Mouse (Mus musculus): ENCODE measurements at regions not wholly inside any gene's neighbourhood (a gene's known extent, or its start where the extent isn't known, plus 50 kb on each side); places are given as distances from the start of the nearest gene placed in this dataset.

DNA sequence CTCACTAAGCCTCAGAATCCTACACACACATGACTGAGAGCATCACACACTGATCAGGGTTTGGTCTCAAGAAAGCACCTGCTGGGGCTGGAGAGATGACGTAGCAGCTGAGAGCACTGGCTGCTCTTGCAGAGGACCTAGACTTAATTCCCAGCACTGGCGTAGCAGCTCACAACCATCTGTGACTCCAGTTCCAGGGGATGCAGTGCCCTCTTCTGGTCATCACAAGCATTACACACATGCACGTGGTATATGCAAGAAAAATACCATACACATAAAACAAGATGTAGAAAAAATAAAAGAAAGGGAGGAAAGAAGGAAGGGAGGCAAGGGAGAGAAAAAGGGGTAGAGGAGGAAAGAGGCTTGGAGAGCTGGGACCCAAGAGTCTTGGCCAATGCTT lies 98.8 kb upstream of the Tbx3 start:
- H3K36me3 ChIP-seq, result no peaks in the 10 kb centered on the region
- H3K4me1 ChIP-seq (replicated peaks), result no peaks in the 10 kb centered on the region
- H3K4me3 ChIP-seq, result no peak overlapping the region
- H3K9ac ChIP-seq, result no peak overlapping the region
- peaks cover 10% of the 10 kb centered on the region for H3K9me3 ChIP-seq
- no peaks in the 10 kb centered on the region for H3K27me3 ChIP-seq
- ATAC-seq (ENCODE audit: low FRiP score), result no peak
- H3K27ac ChIP-seq, result no peak overlapping the region
- 89% methylated on average over 3 of the region's 3 CpGs for WGBS
- no peak overlapping the region for H3K4me2 ChIP-seq

DNA sequence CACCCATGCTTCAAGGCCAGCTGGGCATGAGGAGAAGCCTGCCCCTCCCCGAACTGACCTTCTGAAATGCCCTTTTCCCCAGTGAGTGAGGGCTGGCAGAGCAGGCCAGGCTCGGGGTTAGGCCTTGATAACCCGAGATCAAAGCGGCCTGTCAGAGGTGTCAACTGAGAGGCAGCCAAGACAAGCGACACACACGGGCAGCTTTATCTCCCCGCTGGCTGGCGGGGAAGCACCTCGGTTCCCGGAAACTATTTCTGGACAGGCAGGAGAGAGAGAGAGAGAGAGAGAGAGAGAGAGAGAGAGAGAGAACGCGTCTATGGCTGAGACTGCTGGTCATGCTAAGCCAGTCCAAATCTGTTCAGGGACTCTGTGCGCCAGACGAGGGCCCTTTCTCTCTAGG lies 95.3 kb upstream of the Tbx3 start:
- Histone ChIP-seq H3K36me3 (no peaks in the 10 kb centered on the region), H3K4me1 (replicated peaks) (no peaks in the 10 kb centered on the region), H3K4me2 (no peak overlapping the region), H3K9me3 (peaks cover 10% of the 10 kb centered on the region), H3K27me3 (no peaks in the 10 kb centered on the region), H3K4me3 (no peak overlapping the region), H3K9ac (no peak overlapping the region), H3K27ac (no peak overlapping the region)
- no peak for ATAC-seq (ENCODE audit: low FRiP score)
- WGBS, result 59% methylated on average over 14 of the region's 14 CpGs

DNA sequence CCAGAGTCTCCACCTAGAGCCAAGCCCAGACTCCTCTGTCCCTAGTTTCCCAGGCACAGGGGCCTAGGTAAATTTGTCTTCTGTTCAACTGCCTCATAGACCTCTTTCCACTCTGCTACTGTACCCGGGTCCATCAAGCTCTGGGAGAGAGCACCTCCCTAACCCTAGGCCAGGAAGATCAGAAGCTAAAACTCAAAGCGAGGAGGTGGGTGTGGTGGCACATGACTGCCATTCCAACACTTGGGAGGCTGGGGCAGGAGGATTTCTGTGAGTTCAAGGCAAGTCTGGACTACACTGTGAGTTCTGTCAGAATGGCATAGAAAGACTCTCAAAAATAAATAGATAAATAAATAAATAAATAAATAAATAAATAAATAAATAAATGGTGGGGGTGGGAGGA lies 91.2 kb upstream of the Tbx3 start:
- no peak for ATAC-seq (ENCODE audit: low FRiP score)
- 0 out of 2 replicates have a peak, but pooled peaks cover under 1% of the 10 kb centered on the region for H3K9me3 ChIP-seq
- H3K27me3 ChIP-seq, result no peaks in the 10 kb centered on the region
- H3K36me3 ChIP-seq, result no peaks in the 10 kb centered on the region
- H3K4me3 ChIP-seq, result no peak overlapping the region
- H3K9ac ChIP-seq, result no peak overlapping the region
- H3K4me1 ChIP-seq (replicated peaks), result no peaks in the 10 kb centered on the region
- no peak overlapping the region for H3K27ac ChIP-seq
- 96% methylated on average over 2 of the region's 2 CpGs for WGBS
- no peak overlapping the region for H3K4me2 ChIP-seq

DNA sequence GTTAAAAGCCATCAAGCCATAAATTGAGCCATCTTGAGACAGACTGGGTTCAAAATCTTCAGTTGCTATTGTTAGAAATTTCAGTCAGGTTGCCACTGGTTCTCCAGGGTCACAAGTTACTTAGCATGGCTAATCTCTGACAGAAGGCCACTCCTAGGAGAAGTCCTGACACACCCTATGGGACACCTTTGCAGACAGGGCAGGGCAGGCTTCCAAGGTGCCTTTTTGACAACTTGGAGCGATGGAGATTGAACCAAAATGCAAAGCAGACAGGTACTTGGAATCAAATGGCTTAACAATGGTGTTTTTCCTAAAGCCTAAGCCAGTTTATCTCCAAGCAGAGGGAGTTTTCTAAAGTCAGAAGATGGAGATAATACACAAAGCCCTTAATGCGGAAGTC lies 90.7 kb upstream of the Tbx3 start:
- Histone ChIP-seq H3K27me3 (no peaks in the 10 kb centered on the region), H3K36me3 (no peaks in the 10 kb centered on the region), H3K4me2 (no peak overlapping the region), H3K9me3 (no peaks in the 10 kb centered on the region), H3K9ac (no peak overlapping the region), H3K4me3 (no peak overlapping the region), H3K4me1 (replicated peaks) (no peaks in the 10 kb centered on the region), H3K27ac (no peak overlapping the region)
- WGBS, result 94% methylated on average over 2 of the region's 2 CpGs
- no peak for ATAC-seq (ENCODE audit: low FRiP score)

DNA sequence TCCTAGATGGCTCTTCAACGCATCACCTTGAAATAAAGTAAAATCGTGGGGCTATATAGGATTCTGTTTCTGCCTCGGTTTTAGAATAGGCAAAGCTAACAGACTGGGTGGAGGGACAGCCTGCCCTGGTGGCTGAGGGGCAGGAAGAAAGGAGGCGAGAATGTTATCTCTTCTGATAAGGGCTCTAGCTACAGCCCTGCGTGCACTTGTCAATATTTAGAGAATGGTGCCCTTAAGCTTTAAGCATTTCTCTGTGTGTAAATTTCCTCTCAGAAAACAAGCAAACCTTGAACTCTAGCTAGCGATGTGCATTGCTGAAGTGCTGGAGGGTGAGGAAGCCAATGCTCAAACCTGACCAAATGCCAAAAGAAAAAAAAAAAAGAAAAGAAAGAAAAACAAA lies 90.1 kb upstream of the Tbx3 start:
- Histone ChIP-seq H3K27ac (no peak overlapping the region), H3K36me3 (no peaks in the 10 kb centered on the region), H3K9ac (no peak overlapping the region), H3K4me1 (replicated peaks) (no peaks in the 10 kb centered on the region), H3K27me3 (no peaks in the 10 kb centered on the region), H3K4me2 (no peak overlapping the region), H3K4me3 (no peak overlapping the region), H3K9me3 (no peaks in the 10 kb centered on the region)
- ATAC-seq (ENCODE audit: low FRiP score), result no peak
- WGBS, result 88% methylated on average over 6 of the region's 6 CpGs

DNA sequence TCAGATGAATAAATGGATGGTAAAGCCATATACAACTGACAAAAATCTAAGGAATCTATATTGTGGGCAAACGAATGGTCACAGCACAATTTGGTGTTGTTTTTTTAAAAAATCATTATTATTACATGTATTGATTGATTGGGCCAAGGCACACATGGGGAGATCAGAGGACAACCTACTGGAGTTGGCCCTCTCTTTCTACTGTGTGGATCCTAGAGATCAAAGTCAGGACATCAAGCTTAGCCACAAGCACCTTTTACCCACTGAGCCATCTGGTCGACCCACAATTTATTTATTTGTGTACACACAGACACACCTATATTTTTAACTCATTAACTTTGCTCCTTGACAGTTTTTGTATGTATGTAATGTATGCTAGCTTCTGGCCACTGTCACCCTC lies 89.7 kb upstream of the Tbx3 start:
- Histone ChIP-seq H3K4me1 (replicated peaks) (no peaks in the 10 kb centered on the region), H3K9me3 (no peaks in the 10 kb centered on the region), H3K4me3 (no peak overlapping the region), H3K4me2 (no peak overlapping the region), H3K36me3 (no peaks in the 10 kb centered on the region), H3K27ac (no peak overlapping the region), H3K27me3 (no peaks in the 10 kb centered on the region), H3K9ac (no peak overlapping the region)
- 85% methylated on average over 2 of the region's 2 CpGs for WGBS
- ATAC-seq (ENCODE audit: low FRiP score), result no peak

DNA sequence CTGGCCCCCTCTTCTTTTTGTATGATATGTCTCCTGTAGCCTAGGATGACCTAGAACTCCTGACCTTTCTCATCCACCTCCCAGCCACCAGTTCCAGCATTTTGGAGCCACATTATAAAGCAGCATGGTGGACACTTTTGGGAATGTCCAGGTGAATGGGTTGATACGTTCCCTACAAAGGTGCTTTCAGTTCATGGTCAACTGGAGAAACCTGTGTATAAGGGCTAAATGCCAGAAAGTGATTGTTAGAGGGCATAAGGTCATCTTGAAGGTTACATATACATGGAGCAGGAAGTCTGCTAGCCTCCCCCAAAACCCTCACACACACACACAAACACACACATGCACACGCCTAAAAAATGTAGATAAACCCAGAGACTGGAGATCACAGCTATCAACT lies 86.1 kb upstream of the Tbx3 start:
- no peaks in the 10 kb centered on the region for H3K36me3 ChIP-seq
- 87% methylated on average over 2 of the region's 2 CpGs for WGBS
- no peak overlapping the region for H3K27ac ChIP-seq
- no peaks in the 10 kb centered on the region for H3K27me3 ChIP-seq
- H3K9ac ChIP-seq, result no peak overlapping the region
- no peak overlapping the region for H3K4me2 ChIP-seq
- no peak for ATAC-seq (ENCODE audit: low FRiP score)
- no peak overlapping the region for H3K4me3 ChIP-seq
- no peaks in the 10 kb centered on the region for H3K4me1 ChIP-seq (replicated peaks)
- H3K9me3 ChIP-seq, result no peaks in the 10 kb centered on the region

DNA sequence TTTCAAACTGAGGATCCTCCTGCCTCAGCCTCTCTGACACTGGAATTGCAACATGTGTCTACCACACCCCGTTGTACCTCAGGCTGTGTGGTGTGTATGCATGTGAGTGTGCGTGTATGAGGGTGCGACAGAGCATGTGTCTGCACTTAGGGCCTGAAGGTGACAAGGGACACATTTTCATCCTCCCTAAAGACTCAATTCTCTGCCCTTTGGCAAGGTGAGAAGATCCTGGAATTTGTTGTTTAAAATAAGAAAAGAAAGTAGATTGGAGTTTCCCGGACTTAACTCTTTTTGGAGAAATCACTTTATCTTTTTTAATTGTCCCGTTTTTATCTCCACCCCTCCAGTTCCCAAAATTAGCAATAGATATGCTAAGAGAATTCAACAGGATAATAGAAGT lies 85.6 kb upstream of the Tbx3 start:
- no peaks in the 10 kb centered on the region for H3K4me1 ChIP-seq (replicated peaks)
- H3K27me3 ChIP-seq, result no peaks in the 10 kb centered on the region
- H3K9ac ChIP-seq, result no peak overlapping the region
- no peak overlapping the region for H3K4me2 ChIP-seq
- WGBS, result 93% methylated on average over 5 of the region's 5 CpGs
- H3K36me3 ChIP-seq, result no peaks in the 10 kb centered on the region
- no peak overlapping the region for H3K4me3 ChIP-seq
- no peak for ATAC-seq (ENCODE audit: low FRiP score)
- no peak overlapping the region for H3K27ac ChIP-seq
- no peaks in the 10 kb centered on the region for H3K9me3 ChIP-seq

DNA sequence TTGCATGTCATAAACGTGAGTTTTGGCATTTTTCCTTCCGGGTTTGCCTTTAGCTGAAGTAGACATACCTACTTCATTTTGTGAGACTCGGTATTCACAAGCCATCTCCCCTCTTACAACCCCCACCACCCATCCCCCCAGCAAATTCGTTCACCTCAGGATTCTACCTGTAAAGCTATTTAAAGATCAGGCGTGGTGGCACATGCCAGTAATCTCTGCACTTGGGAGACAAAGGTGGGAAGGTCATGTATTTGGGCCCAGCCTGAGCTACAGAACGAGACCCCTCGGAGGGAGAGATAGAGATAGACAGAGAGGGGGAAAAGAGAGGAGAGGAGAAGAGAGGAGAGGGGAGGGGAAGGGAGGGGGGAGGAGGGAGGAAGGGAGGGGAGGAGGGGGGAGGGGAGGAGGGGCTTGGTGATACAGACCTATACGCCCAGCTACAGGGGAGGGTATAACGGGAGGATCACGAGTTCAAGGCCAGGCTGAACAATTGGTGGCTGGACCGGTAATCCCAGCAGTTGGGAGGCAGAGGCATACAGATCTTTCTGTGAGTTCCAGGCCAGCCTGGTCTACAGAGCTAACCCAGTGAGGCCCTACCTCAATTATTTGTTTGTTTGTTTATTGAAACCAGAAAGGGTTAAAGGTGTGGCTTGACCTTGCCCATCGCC lies 83.9 kb upstream of the Tbx3 start:
- Histone ChIP-seq H3K9ac (no peak overlapping the region), H3K36me3 (no peaks in the 10 kb centered on the region), H3K4me3 (no peak overlapping the region), H3K27me3 (no peaks in the 10 kb centered on the region), H3K9me3 (no peaks in the 10 kb centered on the region), H3K4me2 (no peak overlapping the region), H3K4me1 (replicated peaks) (no peaks in the 10 kb centered on the region), H3K27ac (no peak overlapping the region)
- no peak for ATAC-seq (ENCODE audit: low FRiP score)
- WGBS, result 92% methylated on average over 12 of the region's 12 CpGs

DNA sequence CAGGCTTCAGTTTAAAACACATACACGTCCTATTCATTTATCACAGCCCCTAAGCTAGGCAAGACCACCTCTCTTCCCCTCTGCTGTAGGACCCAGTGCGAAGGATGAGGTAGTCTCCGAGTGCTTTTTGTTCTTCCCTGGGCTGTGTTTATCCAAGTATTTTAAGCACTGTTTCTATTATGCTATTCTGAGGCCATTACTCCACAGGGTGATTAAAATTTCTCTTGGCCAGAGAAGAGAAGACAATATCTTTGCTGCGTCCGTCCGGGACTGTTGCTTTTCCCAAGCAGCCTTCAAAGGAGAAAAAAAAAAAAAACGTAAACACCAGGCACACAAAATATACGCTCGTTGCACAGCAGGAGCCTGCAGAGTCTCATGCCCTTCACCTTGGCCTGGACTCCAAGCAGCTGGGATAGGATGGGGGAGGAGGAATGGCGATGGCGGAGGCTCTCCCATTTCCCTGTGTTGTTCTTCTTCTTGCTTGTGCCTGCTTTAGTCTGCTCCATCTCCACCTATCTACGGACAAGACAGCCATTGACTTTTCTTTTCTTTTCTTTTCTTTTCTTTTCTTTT lies 83.1 kb upstream of the Tbx3 start:
- Histone ChIP-seq H3K4me3 (no peak overlapping the region), H3K4me2 (no peak overlapping the region), H3K4me1 (replicated peaks) (no peaks in the 10 kb centered on the region), H3K9ac (no peak overlapping the region), H3K27me3 (no peaks in the 10 kb centered on the region), H3K9me3 (no peaks in the 10 kb centered on the region), H3K27ac (no peak overlapping the region), H3K36me3 (no peaks in the 10 kb centered on the region)
- ATAC-seq (ENCODE audit: low FRiP score), result no peak
- 52% methylated on average over 12 of the region's 12 CpGs for WGBS

DNA sequence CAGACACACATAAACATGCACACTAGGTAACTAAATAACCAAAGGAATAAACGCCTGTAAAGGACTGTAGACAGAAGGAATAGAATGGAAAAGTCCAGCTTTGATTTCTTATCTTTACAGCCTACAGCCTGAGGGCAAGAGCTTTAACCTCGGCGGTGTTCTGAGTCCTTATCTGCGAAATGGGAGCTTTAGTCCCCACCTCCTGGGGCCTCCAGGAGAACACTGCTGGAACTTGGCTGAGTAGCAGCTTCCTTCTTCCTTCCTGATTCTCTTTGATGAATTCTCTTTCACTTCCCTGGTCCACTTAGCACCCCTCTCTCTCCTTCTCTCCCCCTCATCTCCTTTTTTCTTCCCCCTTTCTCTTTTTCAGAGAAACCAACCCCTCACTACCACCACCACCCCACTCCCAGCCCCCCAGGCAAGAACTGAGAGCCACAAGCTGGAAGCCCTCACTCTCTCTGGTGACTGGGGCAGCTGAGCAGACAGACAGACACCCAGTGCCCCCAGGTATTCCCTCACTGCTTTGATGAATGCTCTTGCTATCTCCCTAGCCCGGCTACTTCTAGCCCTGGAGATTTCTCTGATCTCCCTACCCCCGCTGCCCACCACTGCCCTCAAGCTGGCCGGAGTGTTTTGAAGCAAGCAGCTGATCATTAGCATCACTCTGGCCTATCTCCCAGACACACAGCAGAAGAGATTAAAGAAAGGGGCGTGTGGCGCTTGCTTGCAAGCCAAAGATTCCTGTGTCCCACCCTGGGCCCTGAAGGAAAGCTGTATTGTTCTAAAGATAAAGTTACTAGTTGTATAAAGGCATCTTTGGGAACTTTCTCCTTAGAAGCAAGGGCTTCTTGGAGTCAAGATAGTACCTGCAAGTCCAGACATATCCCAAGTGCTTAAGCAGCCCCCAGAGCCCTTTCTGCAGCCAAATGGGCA lies 81.9 kb upstream of the Tbx3 start:
- WGBS, result 39% methylated on average over 9 of the region's 9 CpGs
- H3K27me3 ChIP-seq, result no peaks in the 10 kb centered on the region
- no peak overlapping the region for H3K9ac ChIP-seq
- no peak for ATAC-seq (ENCODE audit: low FRiP score)
- H3K27ac ChIP-seq, result no peak overlapping the region
- H3K4me1 ChIP-seq (replicated peaks), result no peaks in the 10 kb centered on the region
- H3K36me3 ChIP-seq, result no peaks in the 10 kb centered on the region
- H3K4me2 ChIP-seq, result no peak overlapping the region
- no peaks in the 10 kb centered on the region for H3K9me3 ChIP-seq
- H3K4me3 ChIP-seq, result no peak overlapping the region

DNA sequence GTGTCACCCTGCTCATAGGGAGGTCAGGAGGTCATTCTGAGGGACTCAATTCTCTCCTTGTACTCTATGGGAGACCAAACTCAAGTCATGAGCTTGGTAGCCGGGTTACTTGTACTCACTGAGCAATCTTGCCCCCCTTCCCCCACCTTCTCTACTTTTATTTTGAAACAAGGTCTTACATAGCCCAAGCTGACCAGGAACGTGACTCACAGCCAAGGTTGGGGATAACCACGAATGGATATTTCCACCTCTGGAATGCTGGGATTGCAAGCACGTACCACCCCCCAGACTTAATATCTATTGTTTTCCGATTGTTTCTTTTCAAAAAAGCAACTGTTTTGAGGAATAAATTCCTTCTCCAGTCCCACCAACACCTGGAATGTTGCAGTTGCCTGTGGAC lies 79.2 kb upstream of the Tbx3 start:
- WGBS, result 88% methylated on average over 5 of the region's 5 CpGs
- Histone ChIP-seq H3K9me3 (no peaks in the 10 kb centered on the region), H3K4me3 (no peak overlapping the region), H3K4me2 (no peak overlapping the region), H3K9ac (no peak overlapping the region), H3K27me3 (no peaks in the 10 kb centered on the region), H3K36me3 (no peaks in the 10 kb centered on the region), H3K27ac (no peak overlapping the region), H3K4me1 (replicated peaks) (no peaks in the 10 kb centered on the region)
- no peak for ATAC-seq (ENCODE audit: low FRiP score)

DNA sequence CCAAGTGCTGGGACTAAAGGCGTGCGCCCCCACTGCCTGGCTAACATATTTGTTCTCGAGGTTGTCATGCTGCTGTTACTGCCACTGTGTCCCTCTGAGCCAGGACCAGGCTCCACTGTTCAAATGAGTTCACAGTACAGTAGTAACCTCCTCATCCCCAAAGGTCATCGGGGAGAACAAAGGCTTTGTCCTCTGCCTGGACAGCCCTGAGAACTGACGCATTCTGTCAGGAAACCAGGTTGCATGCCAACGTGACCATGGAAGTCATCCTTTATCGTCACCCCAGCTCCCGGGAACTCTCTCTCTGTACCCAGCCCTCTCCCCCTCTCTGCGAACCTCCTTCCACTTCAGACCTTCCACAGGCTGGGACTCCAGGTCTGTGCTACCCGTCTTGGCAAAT lies 77.6 kb upstream of the Tbx3 start:
- 85% methylated on average over 9 of the region's 10 CpGs for WGBS
- H3K9me3 ChIP-seq, result no peaks in the 10 kb centered on the region
- ATAC-seq (ENCODE audit: low FRiP score), result no peak
- no peaks in the 10 kb centered on the region for H3K27me3 ChIP-seq
- no peak overlapping the region for H3K27ac ChIP-seq
- H3K4me1 ChIP-seq (replicated peaks), result no peaks in the 10 kb centered on the region
- H3K4me2 ChIP-seq, result no peak overlapping the region
- H3K9ac ChIP-seq, result no peak overlapping the region
- H3K4me3 ChIP-seq, result no peak overlapping the region
- H3K36me3 ChIP-seq, result no peaks in the 10 kb centered on the region

All from hindbrain, embryonic 13.5 days (tissue).